Mouse (Mus musculus) limb, embryonic 13.5 days (tissue): ENCODE data around the gene Bak1. TPM values are rescaled to one million over a fixed set of nuclear protein-coding genes. Genes with fewer than 3 reads are reported as not detected.

ENCODE experiments used
- ATAC-seq: fragments of 200-750 bp; cut with Nextera tagmentation; 2 replicates; pipeline ENCODE4 v1.8.0; 2017; ENCODE audit warnings: low read depth, moderate number of reproducible peaks, moderate TSS enrichment; ENCODE audit not compliant: low FRiP score
- H3K27ac ChIP-seq: fragments of 300-500 bp; sonication (generic); 2 replicates; pipeline ENCODE4 v1.5.1; 2015; ENCODE audit warnings: inconsistent platforms, mild to moderate bottlenecking, moderate library complexity
- H3K27me3 ChIP-seq: fragments of 300-500 bp; sonication (generic); 2 replicates; pipeline ENCODE4 v1.6.1; 2015; ENCODE audit warnings: mild to moderate bottlenecking, inconsistent platforms
- H3K36me3 ChIP-seq: fragments of 300-500 bp; sonication (generic); 2 replicates; pipeline ENCODE4 v1.6.1; 2015; ENCODE audit warnings: inconsistent platforms, mild to moderate bottlenecking, moderate library complexity
- H3K4me1 ChIP-seq: fragments of 300-500 bp; sonication (generic); 2 replicates; pipeline ENCODE4 v1.6.1; 2015; ENCODE audit warnings: inconsistent platforms
- H3K4me2 ChIP-seq: fragments of 300-500 bp; sonication (generic); replicated peaks from 2 replicates; pipeline ENCODE4 v1.6.1; 2015; ENCODE audit warnings: inconsistent platforms, mild to moderate bottlenecking, moderate library complexity
- H3K4me3 ChIP-seq: fragments of 300-500 bp; sonication (generic); 2 replicates; pipeline ENCODE4 v1.5.1; 2015; ENCODE audit warnings: moderate library complexity, mild to moderate bottlenecking, inconsistent platforms
- H3K9ac ChIP-seq: fragments of 300-500 bp; sonication (generic); 2 replicates; pipeline ENCODE4 v1.6.1; 2015; ENCODE audit warnings: mild to moderate bottlenecking, inconsistent platforms
- H3K9me3 ChIP-seq: fragments of 300-500 bp; sonication (generic); 2 replicates; pipeline ENCODE4 v1.6.1; 2016; ENCODE audit warnings: inconsistent platforms
- WGBS: fragments of 180-500 bp; shearing (Covaris S2); methylation state at CpG from one replicate; pipeline ENCODE4 v1.1.7; 2015; 5-methylcytosine and 5-hydroxymethylcytosine counted together
- polyA plus RNA-seq: library from polyadenylated mRNA; unstranded; fragments of >200 nt; fragmentation: Nextera tagmentation; extraction: Ambion mirVana; gene quantifications from 2 replicates; pipeline ENCODE4 v1.2.1, GENCODE M21; 2015

The Bak1 gene
- polyA plus RNA-seq, 1 experiment from 2014 or later = 4.7 TPM

DNA sequence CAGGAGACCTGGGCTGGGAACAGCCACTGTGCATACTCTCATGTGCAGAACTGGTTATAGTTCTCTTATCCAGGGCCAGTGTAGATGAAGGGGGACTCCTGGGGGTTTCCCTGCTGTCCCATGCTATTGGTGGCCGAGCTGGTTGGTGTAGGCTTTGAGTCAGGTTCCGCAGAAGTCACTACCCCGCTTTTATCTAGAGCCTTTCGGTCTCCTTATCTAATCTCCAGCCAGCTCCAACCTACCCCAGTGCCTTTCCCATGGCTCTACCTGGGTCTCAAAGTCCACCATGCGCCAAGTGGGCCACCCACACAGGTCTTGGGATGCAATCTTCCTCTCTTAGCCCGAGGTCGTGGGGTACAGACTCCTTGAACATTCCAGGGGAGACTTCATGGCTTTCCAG is 37.3 kb upstream of the Bak1 start:
- H3K36me3 ChIP-seq = no peaks in the 10 kb centered on the region
- ATAC-seq = no peak
- no peaks in the 10 kb centered on the region for H3K27me3 ChIP-seq
- no peak overlapping the region for H3K4me2 ChIP-seq
- H3K4me3 ChIP-seq = no peak overlapping the region
- no peak overlapping the region for H3K9ac ChIP-seq
- WGBS = 77% methylated on average over 7 of the region's 7 CpGs
- 0 out of 2 replicates have a peak, but pooled peaks cover 3% of the 10 kb centered on the region for H3K9me3 ChIP-seq
- no peak overlapping the region for H3K27ac ChIP-seq
- H3K4me1 ChIP-seq = peaks cover 23% of the 10 kb centered on the region

- Histone ChIP-seq H3K27ac (no peak overlapping the region), H3K36me3 (no peaks in the 10 kb centered on the region), H3K27me3 (no peaks in the 10 kb centered on the region), H3K4me2 (no peak overlapping the region), H3K9ac (no peak overlapping the region), H3K9me3 (0 out of 2 replicates have a peak, but pooled peaks cover 3% of the 10 kb centered on the region), H3K4me3 (no peak overlapping the region), H3K4me1 (peaks cover 29% of the 10 kb centered on the region)
- ATAC-seq = no peak
- 68% methylated on average over 2 of the region's 2 CpGs for WGBS
Measured at GRCm38 (mm10) chr17:27064195-27064594, 35.4 kb upstream of the Bak1 start.

DNA sequence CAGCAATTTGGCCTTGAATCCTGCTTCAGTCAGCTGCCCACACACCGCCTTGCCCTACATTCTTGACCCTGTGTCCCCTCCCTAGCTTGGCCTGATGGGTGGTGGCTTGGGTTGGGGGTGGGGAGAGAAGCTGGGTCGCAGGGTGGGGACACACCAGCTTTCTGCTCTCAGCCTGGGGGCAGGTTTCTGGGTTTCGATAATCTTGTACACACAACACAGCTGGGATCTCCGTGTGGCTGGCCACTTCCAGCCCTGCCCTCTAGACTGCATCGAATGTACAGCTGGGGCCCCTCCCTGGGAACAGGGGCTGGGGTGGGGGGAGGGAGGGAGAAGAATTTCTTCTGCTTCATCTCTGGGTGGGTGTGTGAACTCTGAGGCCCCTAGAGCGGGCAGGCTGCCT is 34.9 kb upstream of the Bak1 start:
- Histone ChIP-seq H3K4me3 (no peak overlapping the region), H3K27me3 (peaks cover 1% of the 10 kb centered on the region; the same call in 1 of the 2 replicates)

DNA sequence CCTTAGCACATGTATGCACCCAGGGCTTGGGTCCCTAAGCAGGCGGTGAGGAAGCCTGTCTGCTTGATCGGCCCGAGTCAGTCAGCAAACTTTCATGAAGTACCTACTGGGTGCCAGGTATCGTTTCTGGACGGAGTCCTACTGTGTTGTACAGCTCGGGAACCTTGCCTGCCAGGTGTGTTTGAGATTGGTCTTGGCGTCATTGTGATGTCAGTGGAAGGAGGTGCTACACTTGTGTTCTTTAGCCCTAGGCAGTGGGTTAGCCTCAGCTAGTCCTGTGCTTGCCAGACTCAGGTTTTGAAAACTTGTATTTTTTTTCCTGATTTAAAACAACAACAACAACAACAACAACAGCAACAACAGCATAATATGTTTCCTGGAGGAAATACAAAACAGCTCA is 33.9 kb upstream of the Bak1 start:
- no peak overlapping the region for H3K9ac ChIP-seq
- H3K27ac ChIP-seq = no peak overlapping the region
- no peak overlapping the region for H3K4me3 ChIP-seq
- H3K4me1 ChIP-seq = peaks cover 44% of the 10 kb centered on the region
- no peak overlapping the region for H3K4me2 ChIP-seq
- peaks cover 7% of the 10 kb centered on the region; the same call in 1 of the 2 replicates for H3K27me3 ChIP-seq
- ATAC-seq = no peak
- 88% methylated on average over 7 of the region's 7 CpGs for WGBS
- 0 out of 2 replicates have a peak, but pooled peaks cover 3% of the 10 kb centered on the region for H3K9me3 ChIP-seq
- H3K36me3 ChIP-seq = no peaks in the 10 kb centered on the region

More for the DNA sequence above, 34.9 kb upstream of the Bak1 start:
- no peak overlapping the region for H3K4me2 ChIP-seq
- peak overlapping the region; percentile 26; the same call in 1 of the 2 replicates for H3K9ac ChIP-seq
- H3K36me3 ChIP-seq = no peaks in the 10 kb centered on the region
- 49% methylated on average over 6 of the region's 6 CpGs for WGBS
- ATAC-seq = no peak
- H3K9me3 ChIP-seq = 0 out of 2 replicates have a peak, but pooled peaks cover 3% of the 10 kb centered on the region
- H3K27ac ChIP-seq = no peak overlapping the region
- peaks cover 34% of the 10 kb centered on the region for H3K4me1 ChIP-seq

DNA sequence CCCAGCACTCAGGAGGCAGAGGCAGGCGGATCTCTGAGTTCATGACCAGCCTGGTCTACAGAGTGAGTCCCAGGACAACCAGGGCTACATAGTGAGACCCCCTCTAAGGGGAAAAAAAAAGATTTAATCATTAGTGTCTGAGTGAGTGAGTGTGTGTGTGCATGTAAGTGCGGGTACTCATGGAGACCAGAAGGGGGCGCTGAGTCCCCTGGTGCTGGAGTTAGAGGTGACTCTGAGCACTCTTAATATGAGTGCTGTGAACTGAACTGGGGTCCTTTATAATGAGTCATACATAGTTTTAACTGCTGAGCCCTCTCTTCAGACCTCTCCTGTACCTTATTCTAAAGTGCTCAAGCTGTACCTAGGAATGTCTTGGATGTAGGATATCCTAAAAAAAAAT is 32.9 kb upstream of the Bak1 start:
- WGBS = 91% methylated on average over 3 of the region's 3 CpGs
- no peak overlapping the region for H3K27ac ChIP-seq
- no peak overlapping the region for H3K4me3 ChIP-seq
- H3K9me3 ChIP-seq = 0 out of 2 replicates have a peak, but pooled peaks cover 3% of the 10 kb centered on the region
- peaks cover 47% of the 10 kb centered on the region for H3K4me1 ChIP-seq
- no peak overlapping the region for H3K9ac ChIP-seq
- no peak overlapping the region for H3K4me2 ChIP-seq
- ATAC-seq = no peak
- peaks cover 7% of the 10 kb centered on the region; the same call in 1 of the 2 replicates for H3K27me3 ChIP-seq
- H3K36me3 ChIP-seq = no peaks in the 10 kb centered on the region

GRCm38 (mm10) chr17:27060698-27061097 is 31.9 kb upstream of the Bak1 start:
- Histone ChIP-seq H3K27me3 (peaks cover 7% of the 10 kb centered on the region; the same call in 1 of the 2 replicates), H3K27ac (no peak overlapping the region), H3K36me3 (no peaks in the 10 kb centered on the region), H3K9ac (no peak overlapping the region), H3K4me1 (peaks cover 55% of the 10 kb centered on the region), H3K4me3 (no peak overlapping the region), H3K9me3 (0 out of 2 replicates have a peak, but pooled peaks cover 3% of the 10 kb centered on the region), H3K4me2 (no peak overlapping the region)
- ATAC-seq = no peak
- 63% methylated on average over 8 of the region's 8 CpGs for WGBS

GRCm38 (mm10) chr17:27057517-27058055 is 28.8 kb upstream of the Bak1 start:
- peak overlapping the region; percentile 76 for H3K9ac ChIP-seq
- H3K4me3 ChIP-seq = peak overlapping the region; percentile 64
- 3% methylated on average over 24 of the region's 24 CpGs for WGBS
- H3K4me1 ChIP-seq = peaks cover 43% of the 10 kb centered on the region
- no peak for ATAC-seq
- peak overlapping the region; percentile 93 for H3K4me2 ChIP-seq
- peaks cover 7% of the 10 kb centered on the region; the same call in 1 of the 2 replicates for H3K27me3 ChIP-seq
- H3K9me3 ChIP-seq = 0 out of 2 replicates have a peak, but pooled peaks cover 3% of the 10 kb centered on the region
- no peak overlapping the region for H3K27ac ChIP-seq
- no peaks in the 10 kb centered on the region for H3K36me3 ChIP-seq

DNA sequence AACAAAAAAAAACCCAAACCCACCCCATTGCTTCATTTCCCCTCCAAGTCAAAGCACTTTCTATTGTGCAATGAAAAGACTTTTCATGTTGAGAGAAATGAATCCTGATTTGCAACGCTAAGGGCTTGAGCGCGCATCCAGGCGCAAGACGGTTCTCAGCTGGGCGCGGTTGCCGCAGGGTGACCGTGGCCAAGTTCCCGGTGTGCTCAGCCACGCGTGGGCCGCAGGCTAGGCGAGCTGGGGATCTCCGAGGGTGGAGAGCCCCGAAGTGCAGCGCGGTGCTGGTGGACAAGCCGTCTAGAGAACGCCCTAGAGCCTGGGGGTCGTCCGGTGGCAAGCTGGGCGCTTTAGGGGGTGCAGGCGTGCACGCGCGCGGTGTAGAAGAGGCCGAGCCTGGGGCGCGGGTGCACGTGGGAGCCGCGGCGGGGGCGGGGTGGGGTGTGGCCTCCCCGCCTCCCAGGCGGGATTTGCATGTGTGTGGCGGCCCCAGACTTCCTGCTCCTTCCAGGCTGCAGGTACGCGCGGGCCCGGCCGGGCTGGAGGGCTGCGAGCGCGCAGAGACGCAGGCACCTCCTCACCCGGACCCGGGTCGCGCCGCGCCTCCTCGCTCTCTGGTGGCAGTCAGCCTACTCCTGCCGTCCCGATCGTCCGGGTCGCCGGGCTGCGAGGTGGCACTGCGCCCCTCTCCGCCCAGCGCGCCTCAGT is 28.2 kb upstream of the Bak1 start, which contains the start of gene Itpr3:
TSS of gene Itpr3 (plus strand) at position 493 of the 705 bp plus-strand sequence.
- H3K9me3 ChIP-seq = 0 out of 2 replicates have a peak, but pooled peaks cover 3% of the 10 kb centered on the region
- H3K9ac ChIP-seq = peak within 1 kb of the TSS; percentile 76
- ATAC-seq = peak; percentile 72
- peak within 1 kb of the TSS; percentile 71 for H3K27ac ChIP-seq
- peaks cover 43% of the 10 kb centered on the region for H3K4me1 ChIP-seq
- peak within 1 kb of the TSS; percentile 93 for H3K4me2 ChIP-seq
- peaks cover 7% of the 10 kb centered on the region; the same call in 1 of the 2 replicates for H3K27me3 ChIP-seq
- H3K36me3 ChIP-seq = no peaks in the 10 kb centered on the region
- H3K4me3 ChIP-seq = peak within 1 kb of the TSS; percentile 64
- under 1% methylated on average over 56 of the region's 66 CpGs for WGBS

DNA sequence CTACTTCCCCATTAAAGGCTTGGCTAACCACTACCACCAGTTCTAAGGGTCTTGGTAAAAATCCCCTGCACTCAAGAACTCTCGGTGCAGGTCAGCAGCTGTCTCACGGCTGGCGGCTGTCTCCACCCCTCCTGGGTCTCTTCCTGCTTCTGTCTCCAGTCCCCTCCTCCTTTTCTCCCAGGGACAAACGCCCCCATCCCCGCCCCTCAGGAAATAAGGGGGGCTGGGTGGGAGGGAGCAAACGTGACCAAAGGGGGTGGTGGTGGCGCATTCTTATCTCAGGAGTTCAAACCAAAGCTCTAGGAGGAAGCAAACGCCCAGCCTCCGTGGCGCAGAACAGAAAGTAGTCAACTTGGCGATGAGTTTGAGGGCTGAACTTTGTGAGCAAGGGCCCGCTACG is 27.4 kb upstream of the Bak1 start:
- H3K4me1 ChIP-seq = peaks cover 47% of the 10 kb centered on the region
- H3K4me2 ChIP-seq = peak overlapping the region; percentile 93
- H3K27ac ChIP-seq = peak overlapping the region; percentile 71
- no peaks in the 10 kb centered on the region for H3K9me3 ChIP-seq
- no peaks in the 10 kb centered on the region for H3K36me3 ChIP-seq
- peaks cover 7% of the 10 kb centered on the region; the same call in 1 of the 2 replicates for H3K27me3 ChIP-seq
- peak overlapping the region; percentile 76 for H3K9ac ChIP-seq
- ATAC-seq = peak; percentile 55
- under 1% methylated on average over 13 of the region's 13 CpGs for WGBS
- peak overlapping the region; percentile 64 for H3K4me3 ChIP-seq

DNA sequence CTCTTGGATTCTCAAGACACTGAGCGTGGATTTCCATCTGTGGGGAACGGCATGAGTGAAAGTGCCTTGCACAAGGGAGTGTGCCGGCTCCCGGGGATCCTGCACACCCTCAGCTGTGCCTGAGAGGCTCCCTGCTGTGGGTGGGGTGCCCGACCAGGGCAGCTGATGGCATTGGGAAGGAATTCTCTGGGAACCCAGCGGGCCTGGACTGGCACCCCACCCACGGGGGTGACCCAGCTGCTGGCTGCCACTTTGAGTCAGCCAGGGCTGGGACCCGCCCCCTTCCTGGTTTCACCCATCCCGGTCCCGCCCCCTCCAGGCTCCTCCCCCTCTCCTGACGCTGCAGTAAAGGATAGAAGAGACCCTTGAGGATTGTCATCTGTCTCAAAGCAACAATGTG is 22.7 kb upstream of the Bak1 start:
- H3K36me3 ChIP-seq = no peaks in the 10 kb centered on the region
- no peaks in the 10 kb centered on the region for H3K9me3 ChIP-seq
- WGBS = 38% methylated on average over 11 of the region's 11 CpGs
- H3K9ac ChIP-seq = no peak overlapping the region
- H3K27ac ChIP-seq = no peak overlapping the region
- no peak for ATAC-seq
- no peak overlapping the region for H3K4me3 ChIP-seq
- no peaks in the 10 kb centered on the region for H3K27me3 ChIP-seq
- peak overlapping the region; percentile 31; the same call in 1 of the 2 replicates for H3K4me2 ChIP-seq
- peaks cover 28% of the 10 kb centered on the region for H3K4me1 ChIP-seq

DNA sequence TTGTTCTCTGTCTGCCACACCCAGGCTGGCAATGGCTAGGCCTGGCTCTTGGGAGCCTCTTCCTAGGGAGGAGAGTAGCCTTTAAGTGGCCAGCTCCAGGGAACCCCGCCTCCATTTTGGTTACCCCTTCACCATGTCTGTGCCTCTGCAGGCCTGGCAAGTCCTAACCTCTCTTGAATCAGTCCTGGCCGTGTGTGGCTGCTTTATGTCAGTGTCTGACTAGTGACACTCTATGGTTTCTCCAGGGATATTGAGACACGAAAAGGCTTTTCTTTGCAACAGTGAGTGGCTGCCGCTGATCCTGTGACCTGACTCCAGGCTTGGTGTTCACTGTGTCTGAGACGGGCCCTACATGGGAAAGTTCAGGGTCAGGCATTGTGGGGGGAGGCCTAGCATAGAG is 22.0 kb upstream of the Bak1 start:
- Histone ChIP-seq H3K27ac (no peak overlapping the region; the same call in 1 of the 2 replicates), H3K4me2 (no peak overlapping the region), H3K27me3 (no peaks in the 10 kb centered on the region), H3K9ac (no peak overlapping the region), H3K4me1 (peaks cover 22% of the 10 kb centered on the region), H3K4me3 (no peak overlapping the region), H3K9me3 (no peaks in the 10 kb centered on the region), H3K36me3 (no peaks in the 10 kb centered on the region)
- no peak for ATAC-seq
- 67% methylated on average over 5 of the region's 5 CpGs for WGBS
